Mouse (Mus musculus): ENCODE measurements around the gene Krtap16-1.

Gene Krtap16-1

GRCm38 (mm10) chr11:99986180-99986647 lies at the start of gene Krtap16-1:
Krtap16-1 (minus strand) TSS chr11:99986597.
- no peak for DNase-seq (ENCODE audit: extremely low spot score, low read depth, low spot score)

GRCm38 (mm10) chr11:100029768-100030167 lies 43.4 kb upstream of the Krtap16-1 start, which contains the start of gene Krt33b:
Krt33b (minus strand) TSS chr11:100029868.
- DNase-seq (ENCODE audit: extremely low spot score, low read depth, low spot score) = no peak

DNA sequence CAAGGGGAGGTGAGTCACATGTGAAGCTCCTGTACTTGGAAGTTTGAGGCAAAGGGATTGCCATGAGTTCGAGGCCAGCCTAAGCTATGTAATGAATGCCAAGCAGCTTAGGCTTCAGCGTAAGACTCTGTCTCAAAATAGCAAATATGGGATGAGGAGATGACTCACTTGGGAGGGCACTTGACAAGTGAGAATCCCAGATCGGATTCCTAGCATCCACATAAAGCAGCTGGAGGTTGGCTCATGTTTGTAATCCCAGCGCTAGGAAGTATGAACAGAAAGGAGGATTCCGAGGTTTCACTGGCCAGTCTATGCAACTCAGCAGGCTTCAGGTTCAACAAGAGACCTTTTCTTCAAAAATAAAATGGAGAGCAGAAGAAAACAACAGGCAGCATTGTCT lies 35.0 kb upstream of the Krtap16-1 start:
- no peak for DNase-seq (ENCODE audit: extremely low spot score, low read depth, low spot score)

DNA sequence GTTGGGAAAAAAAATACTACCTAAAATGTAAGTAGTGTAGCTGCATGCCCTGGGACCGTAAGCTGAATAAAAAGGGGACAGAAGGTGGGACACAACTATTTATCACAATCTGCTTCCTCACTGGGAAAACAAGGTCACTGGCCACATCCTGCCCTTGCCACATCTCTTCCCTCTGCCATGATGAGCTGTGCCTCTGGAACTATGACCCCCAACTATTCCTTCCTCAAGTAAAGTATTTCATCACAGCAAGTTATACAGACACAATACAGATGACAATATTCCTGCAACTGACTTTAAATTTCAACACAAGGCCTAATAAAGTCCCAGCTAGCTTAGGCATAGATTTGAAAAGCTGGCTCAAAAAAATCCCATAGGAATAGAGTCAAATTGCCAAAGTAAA lies 33.1 kb upstream of the Krtap16-1 start:
- DNase-seq (ENCODE audit: extremely low spot score, low read depth, low spot score) = no peak

- DNase-seq (ENCODE audit: extremely low spot score, low read depth, low spot score) = no peak
These were observed 29.7 kb upstream of the Krtap16-1 start, which contains the start of gene Krt33a for GRCm38 (mm10) chr11:100016112-100016511. Krt33a (minus strand) TSS chr11:100016212.

DNA sequence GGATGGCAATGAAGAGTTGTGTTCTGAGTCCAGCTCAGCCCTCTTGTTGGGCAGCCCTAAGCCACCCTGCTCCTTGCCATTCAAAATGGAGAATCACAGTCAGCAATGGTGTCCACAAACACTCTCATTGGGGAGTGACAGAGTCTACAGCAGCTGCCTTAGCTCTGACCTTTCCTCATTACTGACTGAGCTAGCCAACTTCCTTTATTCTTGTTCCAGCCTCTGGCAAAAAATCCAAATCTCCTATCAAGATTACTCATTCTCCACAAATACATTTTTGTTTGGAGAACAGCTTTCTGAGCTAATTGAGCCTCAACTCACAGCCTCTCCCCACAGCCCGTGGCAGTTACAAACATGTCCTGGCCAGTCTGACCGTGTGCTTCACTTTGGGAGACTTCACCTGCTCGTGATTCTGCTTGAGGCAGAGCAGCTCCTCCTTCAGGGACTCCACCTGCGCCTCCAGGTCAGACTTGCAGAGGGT lies 27.3 kb upstream of the Krtap16-1 start:
- no peak for DNase-seq (ENCODE audit: extremely low spot score, low read depth, low spot score)

- DNase-seq (ENCODE audit: extremely low spot score, low read depth, low spot score) = no peak
These were observed 24.3 kb upstream of the Krtap16-1 start for GRCm38 (mm10) chr11:100010682-100011081.

DNA sequence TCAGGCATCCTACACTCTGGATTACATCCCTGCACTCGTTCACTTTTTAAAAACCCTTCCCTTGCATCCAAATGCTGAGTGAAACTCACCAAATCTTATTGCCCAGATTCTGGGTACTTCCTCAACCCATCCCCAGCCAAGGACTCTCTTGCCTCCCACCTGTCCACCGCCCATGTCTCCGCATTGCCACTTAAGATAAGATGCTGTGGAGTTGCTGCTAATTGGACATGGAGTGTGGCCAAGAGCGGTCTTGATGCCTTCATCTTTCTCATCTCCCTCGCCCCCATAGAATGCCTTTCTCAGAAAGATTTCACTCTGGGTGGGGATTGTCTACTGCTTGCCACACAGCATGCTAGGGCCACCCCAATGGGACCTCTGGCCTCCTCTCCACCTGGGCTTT lies 21.9 kb upstream of the Krtap16-1 start:
- no peak for DNase-seq (ENCODE audit: extremely low spot score, low read depth, low spot score)

DNA sequence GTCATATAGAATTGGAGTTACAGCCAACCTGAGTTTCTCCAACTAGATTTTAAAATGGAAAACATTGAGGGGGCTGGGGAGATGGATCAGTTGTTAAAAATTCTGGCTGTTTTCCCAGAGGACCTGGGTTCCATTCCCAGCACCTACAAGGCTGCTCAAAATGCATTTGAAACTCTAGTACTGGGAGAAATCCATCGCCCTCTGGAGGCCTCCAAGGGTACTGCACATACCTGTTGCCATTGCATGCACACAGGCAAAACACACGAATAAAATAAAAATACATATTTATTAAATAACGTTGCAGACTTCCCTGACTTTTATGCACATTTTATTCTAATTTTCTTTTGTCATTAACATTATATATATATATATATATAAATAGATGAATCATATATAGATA lies 20.2 kb upstream of the Krtap16-1 start:
- DNase-seq (ENCODE audit: extremely low spot score, low read depth, low spot score) = no peak

GRCm38 (mm10) chr11:100005905-100006304 lies 19.5 kb upstream of the Krtap16-1 start:
- no peak for DNase-seq (ENCODE audit: extremely low spot score, low read depth, low spot score)

DNA sequence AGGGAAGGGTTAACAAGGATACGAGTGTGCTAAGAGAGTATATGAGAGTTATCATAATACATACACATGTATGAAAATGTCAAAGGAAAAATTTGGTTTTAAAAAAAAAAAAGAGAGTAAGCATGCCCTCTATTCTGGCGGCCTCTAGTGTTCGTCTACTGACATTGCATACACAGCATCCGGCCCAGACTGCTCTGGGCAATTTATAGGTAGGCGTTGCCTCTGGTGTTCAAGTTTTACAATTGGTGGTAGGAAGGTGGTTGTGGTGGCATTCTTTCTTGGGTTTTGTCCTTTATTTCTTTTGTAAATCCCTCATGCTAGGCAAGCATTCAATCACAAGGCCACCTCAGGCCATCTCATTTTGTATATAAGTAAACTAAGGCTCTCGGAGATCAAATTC lies 18.4 kb upstream of the Krtap16-1 start:
- DNase-seq (ENCODE audit: extremely low spot score, low read depth, low spot score) = no peak

DNA sequence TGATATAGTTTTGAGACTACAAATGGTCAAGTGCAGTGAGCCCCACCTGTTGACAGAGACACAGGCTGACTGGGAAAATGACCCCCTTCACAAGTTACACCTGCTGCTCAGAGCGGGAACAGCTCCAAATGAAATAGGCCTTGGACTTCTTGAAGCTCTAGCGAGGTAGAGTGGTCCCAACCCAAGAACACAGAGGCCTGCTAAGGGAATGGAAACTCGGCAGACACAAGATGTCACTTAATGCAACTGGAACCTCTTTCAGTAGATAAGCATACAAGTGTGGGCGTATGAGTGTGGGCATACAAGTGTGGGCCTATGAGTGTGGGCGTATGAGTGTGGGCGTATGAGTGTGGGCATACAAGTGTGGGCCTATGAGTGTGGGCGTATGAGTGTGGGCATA lies 12.7 kb upstream of the Krtap16-1 start:
- no peak for DNase-seq (ENCODE audit: extremely low spot score, low read depth, low spot score)

GRCm38 (mm10) chr11:99994384-99994661 lies 7.9 kb upstream of the Krtap16-1 start:
- DNase-seq (ENCODE audit: extremely low spot score, low read depth, low spot score) = no peak

DNA sequence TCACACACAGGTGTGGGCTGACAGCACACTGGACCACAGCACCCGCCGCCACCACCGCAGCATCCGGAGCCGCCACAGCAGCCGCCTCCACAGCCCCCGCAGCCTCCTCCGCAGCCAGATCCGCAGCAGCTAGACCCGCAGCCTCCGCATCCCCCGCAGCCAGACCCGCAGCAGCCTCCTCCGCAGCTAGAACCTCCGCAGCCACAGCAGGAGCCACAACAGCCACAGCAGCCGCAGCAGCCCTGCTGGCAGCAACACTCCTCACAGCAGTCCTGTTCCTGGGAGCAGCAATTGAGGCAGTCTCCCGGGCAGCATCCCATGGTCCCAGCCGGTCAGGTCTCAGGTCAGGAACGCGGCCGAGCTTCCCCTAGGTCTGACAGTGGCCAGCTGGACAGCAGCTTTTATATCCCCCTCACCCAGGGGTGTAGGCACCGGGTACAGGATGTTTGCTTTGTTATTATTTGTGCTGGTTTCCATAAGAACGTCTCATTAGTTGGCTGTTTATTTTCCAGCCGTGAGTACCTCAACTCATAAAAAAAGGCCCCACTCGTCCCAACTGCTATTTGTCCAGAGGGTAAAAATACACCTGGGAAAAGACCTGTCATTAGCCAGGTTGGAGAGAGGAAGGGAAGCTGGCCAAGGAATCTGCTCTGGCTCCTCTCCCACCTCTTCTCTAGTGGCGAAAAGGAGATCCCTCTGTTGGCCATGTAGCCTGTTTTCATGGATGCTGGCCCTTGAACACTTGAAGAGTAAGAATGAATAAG lies 7.4 kb upstream of the Krtap16-1 start, which contains the start of gene Krtap17-1:
Krtap17-1 (minus strand) TSS at position 375 of the 764 bp plus-strand sequence.
- DNase-seq (ENCODE audit: extremely low spot score, low read depth, low spot score) = no peak

DNA sequence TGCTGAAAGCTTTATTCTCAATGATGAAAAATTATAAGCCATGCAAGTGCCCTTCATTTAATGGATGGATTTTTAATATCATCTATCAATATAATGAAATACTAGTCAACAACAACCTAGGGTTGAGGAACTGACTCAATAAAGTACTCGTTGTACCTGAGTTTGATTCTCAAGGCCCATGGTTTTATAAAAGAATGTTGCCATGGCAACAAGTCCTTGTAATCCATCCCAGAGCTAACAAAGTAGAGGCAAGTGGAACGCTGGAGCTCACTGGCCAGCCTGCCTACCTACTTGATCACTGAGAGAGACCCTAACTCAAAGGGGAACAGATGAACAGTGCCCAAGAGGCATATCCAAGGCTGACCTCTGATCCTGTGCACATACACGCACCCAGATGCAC lies 4.2 kb upstream of the Krtap16-1 start:
- DNase-seq (ENCODE audit: extremely low spot score, low read depth, low spot score) = no peak

DNA sequence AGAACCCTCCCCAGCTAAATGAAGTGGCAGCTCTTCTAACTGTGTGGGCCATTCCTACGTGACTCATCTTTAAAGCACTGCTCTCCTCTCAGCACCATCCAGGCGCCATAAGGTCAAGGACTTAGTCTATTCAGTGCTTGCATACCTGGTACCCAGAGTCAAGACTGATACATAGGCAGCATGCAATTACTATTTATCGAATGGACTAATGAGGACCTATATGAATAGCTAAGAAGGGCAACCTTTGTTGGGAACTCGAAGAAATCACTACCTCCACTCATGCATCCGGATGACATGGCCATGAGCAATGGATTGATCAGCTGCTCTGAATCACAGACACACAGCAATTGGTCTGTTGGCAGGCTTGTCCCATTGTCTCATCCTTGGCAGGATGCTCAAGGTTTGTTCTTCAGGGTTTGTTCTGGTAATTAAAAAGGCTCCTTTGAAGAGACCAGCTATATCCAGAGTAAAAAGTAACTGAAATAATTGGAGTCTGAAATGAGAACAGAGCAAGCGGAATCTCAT lies 3.5 kb upstream of the Krtap16-1 start:
- no peak for DNase-seq (ENCODE audit: extremely low spot score, low read depth, low spot score)

DNA sequence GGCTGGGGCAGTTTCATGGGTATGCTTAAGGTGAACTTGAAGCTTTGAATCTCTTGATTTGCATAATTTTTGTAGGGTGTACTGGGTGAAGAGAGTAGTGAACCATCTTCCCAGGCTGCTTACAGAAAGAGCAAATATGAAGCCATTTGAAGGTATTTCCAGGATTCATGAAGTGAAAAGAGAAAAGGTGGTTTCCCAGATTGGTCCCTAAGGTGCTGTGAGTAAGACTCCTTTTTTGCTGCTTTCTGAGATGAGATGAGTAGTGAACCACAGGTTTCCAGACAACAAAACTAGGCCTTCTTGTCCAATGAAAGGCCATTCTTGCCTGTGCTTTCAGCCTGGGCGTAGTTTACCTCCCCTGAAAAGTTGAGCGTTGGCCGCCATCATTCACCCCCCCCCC lies 2.1 kb upstream of the Krtap16-1 start:
- no peak for DNase-seq (ENCODE audit: extremely low spot score, low read depth, low spot score)

DNA sequence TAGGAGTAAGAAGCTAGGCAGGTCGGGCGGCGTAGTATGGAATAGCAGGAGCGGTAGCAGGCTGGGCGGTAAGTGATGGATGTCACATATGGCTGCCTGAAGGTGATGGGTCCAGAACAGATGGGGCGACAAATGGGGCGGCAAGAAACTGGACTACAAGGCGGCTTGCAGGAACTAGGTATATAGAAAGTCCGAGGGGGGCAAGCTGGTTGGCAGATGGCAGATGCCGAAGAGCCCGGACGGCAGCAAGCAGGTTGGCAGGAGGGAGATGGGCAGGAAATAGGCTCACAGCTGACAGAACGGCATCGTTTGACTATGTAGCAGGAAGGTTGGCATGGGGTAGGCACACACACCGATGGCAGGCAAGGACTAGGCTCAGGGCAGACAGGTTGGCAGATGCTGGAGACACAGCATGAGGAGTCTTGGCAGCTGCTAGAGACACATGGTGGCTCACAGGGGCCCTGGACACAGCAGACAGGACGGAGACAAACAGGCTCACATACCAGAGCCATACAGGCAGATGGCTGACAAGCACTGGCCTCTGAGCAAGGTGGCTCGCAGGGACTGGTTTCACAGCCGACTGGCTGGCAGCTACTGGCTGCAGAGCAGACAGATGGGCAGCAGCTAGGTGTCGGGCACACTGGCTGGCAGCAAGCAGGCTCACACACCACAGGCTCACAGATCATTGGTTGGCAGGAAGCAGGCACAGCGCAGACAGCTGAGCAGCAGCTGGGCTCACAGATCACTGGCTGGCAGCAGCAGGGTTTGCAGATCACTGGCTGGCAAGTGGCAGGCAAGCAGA lies 905 bp downstream of the Krtap16-1 start:
- DNase-seq (ENCODE audit: extremely low spot score, low read depth, low spot score) = no peak

- no peak for DNase-seq (ENCODE audit: extremely low spot score, low read depth, low spot score)
These were observed 3.0 kb downstream of the Krtap16-1 start for GRCm38 (mm10) chr11:99983442-99983841.

DNA sequence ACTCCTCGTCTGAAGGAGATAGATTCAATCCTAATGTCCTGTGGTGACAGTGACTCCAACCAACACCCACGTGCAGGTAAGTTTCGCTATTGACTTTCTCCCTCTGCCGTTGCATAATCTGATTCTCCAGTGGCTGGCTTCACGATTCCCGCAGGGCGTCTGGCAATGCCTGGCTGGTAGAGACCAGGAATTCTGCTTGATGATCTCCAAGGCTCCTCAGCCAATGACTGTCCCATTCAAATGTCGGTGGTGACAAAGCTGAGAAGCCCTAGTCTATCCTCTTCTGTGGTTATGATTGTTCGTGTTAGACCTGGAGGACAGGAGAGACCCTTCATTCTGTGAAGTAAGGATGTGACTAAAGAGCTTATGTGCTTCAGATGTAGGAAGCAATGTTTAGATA lies 3.7 kb downstream of the Krtap16-1 start:
- DNase-seq (ENCODE audit: extremely low spot score, low read depth, low spot score) = no peak

- no peak for DNase-seq (ENCODE audit: extremely low spot score, low read depth, low spot score)
These were observed 7.4 kb downstream of the Krtap16-1 start, which contains the start of gene Krtap29-1 for GRCm38 (mm10) chr11:99978953-99979352. Krtap29-1 (minus strand) TSS chr11:99979053.

- DNase-seq (ENCODE audit: extremely low spot score, low read depth, low spot score) = no peak
These were observed 20.4 kb downstream of the Krtap16-1 start for GRCm38 (mm10) chr11:99965961-99966360.

Data from hindlimb bud, embryonic 11.5 days (tissue).